Mouse (Mus musculus) embryonic fibroblast, embryonic 13.5 days (primary cell): ENCODE data around the gene Alb. TPM values are rescaled to one million over a fixed set of nuclear protein-coding genes. Genes with fewer than 3 reads are reported as not detected.

ENCODE experiments used
- H3K27ac ChIP-seq: 2 replicates; pipeline ENCODE4 v1.5.1; 2012; ENCODE audit warnings: low read length, control low read depth, inconsistent platforms; ENCODE audit not compliant: insufficient read depth
- H3K4me1 ChIP-seq: 2 replicates; pipeline ENCODE4 v1.6.1; 2011; ENCODE audit warnings: low read length; ENCODE audit not compliant: control insufficient read depth, insufficient read depth
- H3K4me3 ChIP-seq: 2 replicates; pipeline ENCODE4 v1.5.1; 2011; ENCODE audit warnings: mild to moderate bottlenecking, control low read depth, low read length; ENCODE audit not compliant: insufficient read depth
- CTCF ChIP-seq: IDR thresholded peaks from 2 replicates; pipeline ENCODE4 v1.5.1; 2011; ENCODE audit warnings: mild to moderate bottlenecking, control low read depth, low read length, moderate library complexity, borderline replicate concordance; ENCODE audit not compliant: insufficient read depth
- POLR2A ChIP-seq: IDR thresholded peaks from 2 replicates; pipeline ENCODE4 v1.6.1; 2011; ENCODE audit warnings: low read depth, mild to moderate bottlenecking, control low read depth, low read length, moderate library complexity
- polyA plus RNA-seq: library from polyadenylated mRNA; stranded (reverse); fragments of >200 nt; gene quantifications from 2 replicates; pipeline ENCODE4 v1.2.4, GENCODE M21; 2011; ENCODE audit warnings: low read depth; ENCODE audit not compliant: missing spikeins, insufficient read length

The Alb gene
- polyA plus RNA-seq, 1 experiment, result not detected

- H3K27ac ChIP-seq, result no peak overlapping the region
- TF ChIP-seq CTCF, result no peak
- no peak for TF ChIP-seq POLR2A
- no peaks in the 10 kb centered on the region for H3K4me1 ChIP-seq
- H3K4me3 ChIP-seq, result no peak overlapping the region
Observed at GRCm38 (mm10) chr5:90509828-90510592, 49.3 kb downstream of the Alb start.

- H3K4me3 ChIP-seq, result no peak overlapping the region
- no peak for TF ChIP-seq POLR2A
- no peak for TF ChIP-seq CTCF
- no peaks in the 10 kb centered on the region for H3K4me1 ChIP-seq
- H3K27ac ChIP-seq, result no peak overlapping the region
Observed at GRCm38 (mm10) chr5:90512288-90512955, 51.7 kb downstream of the Alb start.

- H3K27ac ChIP-seq, result no peak overlapping the region
- TF ChIP-seq CTCF (no peak), POLR2A (no peak)
- H3K4me1 ChIP-seq, result no peaks in the 10 kb centered on the region
- no peak overlapping the region for H3K4me3 ChIP-seq
Observed at GRCm38 (mm10) chr5:90515561-90515960, 54.9 kb downstream of the Alb start.

- TF ChIP-seq POLR2A, result no peak
- TF ChIP-seq CTCF, result no peak
- H3K4me3 ChIP-seq, result no peak within 1 kb of the TSS
- H3K27ac ChIP-seq, result no peak within 1 kb of the TSS
- H3K4me1 ChIP-seq, result no peaks in the 10 kb centered on the region
Observed at GRCm38 (mm10) chr5:90518356-90519100, 57.8 kb downstream of the Alb start, which contains the start of gene Afm. TSS of gene Afm (plus strand) at chr5:90518932.

Other genes with a start within 250 kb of the Alb start
- gene Cox18, start 236.9 kb upstream of the Alb start, polyA plus RNA-seq, result 32.0 and 40.7 TPM in 2 replicates
- 112 and 120 TPM in 2 replicates for gene Ankrd17, start 94.3 kb upstream of the Alb start, polyA plus RNA-seq
- 0.90 and 1.1 TPM in 2 replicates for gene Gm9958, start 93.7 kb upstream of the Alb start, polyA plus RNA-seq
- not detected in 2 replicates for gene Afp, start 29.8 kb downstream of the Alb start, polyA plus RNA-seq
- gene Afm, start 58.0 kb downstream of the Alb start, polyA plus RNA-seq, result not detected in 2 replicates
- not detected in 2 replicates for gene 5830473C10Rik, start 100.2 kb downstream of the Alb start, polyA plus RNA-seq
- 4.6 and 6.7 TPM in 2 replicates for gene Rassf6, start 179.8 kb downstream of the Alb start, polyA plus RNA-seq